Mouse (Mus musculus) intestine, postnatal 0 days (tissue): Measurements from ENCODE around the gene Gm49384. TPM values are rescaled to one million over a fixed set of nuclear protein-coding genes. Genes with fewer than 3 reads are reported as not detected.

Source experiments
- ATAC-seq: fragments of 200-750 bp; cut with Nextera tagmentation; 2 replicates; pipeline ENCODE4 v1.8.0; 2017; ENCODE audit warnings: mild to moderate bottlenecking, moderate TSS enrichment, moderate library complexity
- H3K27ac ChIP-seq: fragments of 300-500 bp; sonication (generic); 2 replicates; pipeline ENCODE4 v1.5.1; 2014; ENCODE audit warnings: mild to moderate bottlenecking, low read depth, low read length, moderate library complexity
- H3K27me3 ChIP-seq: fragments of 300-500 bp; sonication (generic); replicated peaks from 2 replicates; pipeline ENCODE4 v1.6.1; 2014; ENCODE audit warnings: low read length, mixed read lengths; ENCODE audit not compliant: control insufficient read depth, insufficient read depth
- H3K36me3 ChIP-seq: fragments of 300-500 bp; sonication (generic); 2 replicates; pipeline ENCODE4 v1.6.1; 2014; ENCODE audit warnings: mild to moderate bottlenecking, moderate library complexity; ENCODE audit not compliant: control insufficient read depth, insufficient read depth
- H3K4me1 ChIP-seq: fragments of 300-500 bp; sonication (generic); replicated peaks from 2 replicates; pipeline ENCODE4 v1.6.1; 2014; ENCODE audit warnings: antibody characterized with exemption, low read length, mixed read lengths; ENCODE audit not compliant: control insufficient read depth, insufficient read depth
- H3K4me2 ChIP-seq: fragments of 300-500 bp; sonication (generic); replicated peaks from 2 replicates; pipeline ENCODE4 v1.6.1; 2014; ENCODE audit warnings: low read depth, mild to moderate bottlenecking, moderate library complexity
- H3K4me3 ChIP-seq: fragments of 300-500 bp; sonication (generic); 2 replicates; pipeline ENCODE4 v1.5.1; 2014; ENCODE audit warnings: low read depth, low read length
- H3K9ac ChIP-seq: fragments of 300-500 bp; sonication (generic); 2 replicates; pipeline ENCODE4 v1.6.1; 2014; ENCODE audit warnings: mild to moderate bottlenecking, low read depth, low read length
- H3K9me3 ChIP-seq: fragments of 300-500 bp; sonication (generic); 2 replicates; pipeline ENCODE4 v1.6.1; 2016; ENCODE audit warnings: mixed run types; ENCODE audit not compliant: control insufficient read depth
- CTCF ChIP-seq: sonication (generic); IDR thresholded peaks from 2 replicates; pipeline ENCODE4 v1.5.1; 2016; ENCODE audit warnings: low read depth, mild to moderate bottlenecking, control low read depth, antibody characterized with exemption, moderate library complexity
- WGBS: fragments of 180-500 bp; shearing (Covaris S2); extraction: QIAGEN DNeasy Blood & Tissue Kit; methylation state at CpG from one replicate; pipeline ENCODE4 v1.1.7; 2014; 5-methylcytosine and 5-hydroxymethylcytosine counted together
- polyA plus RNA-seq: library from polyadenylated mRNA; unstranded; fragments of >200 nt; fragmentation: Nextera tagmentation; extraction: Ambion mirVana; gene quantifications from 2 replicates; pipeline ENCODE4 v1.2.1, GENCODE M21; 2015

Gene Gm49384
- polyA plus RNA-seq, 1 experiment from 2014 or later, result 9.1 TPM

DNA sequence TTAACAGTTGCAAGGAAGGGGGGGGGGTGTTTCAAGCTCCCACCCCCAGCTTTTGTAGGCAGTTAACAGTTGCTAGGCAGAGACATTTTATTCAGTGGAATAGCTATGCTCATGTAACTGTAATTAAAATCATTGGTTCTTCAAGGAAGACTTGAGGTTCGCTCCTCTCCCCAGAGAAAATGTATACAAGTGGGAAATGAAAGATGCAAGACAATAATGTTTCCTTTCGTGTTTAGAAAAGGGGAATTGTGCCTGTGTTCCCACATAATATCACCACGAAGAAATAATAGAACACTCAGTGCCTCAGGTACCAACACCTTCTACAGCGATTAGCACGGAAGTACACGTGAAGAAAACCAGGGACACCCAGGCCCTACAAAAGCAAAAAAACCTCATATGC lies 36.8 kb upstream of the Gm49384 start, which contains the start of gene Klhdc1:
Gene Klhdc1, plus strand, starts transcription at position 301 of the 400 bp plus-strand sequence.
- Histone ChIP-seq H3K4me2 (peak within 1 kb of the TSS; percentile 92), H3K9me3 (no peaks in the 10 kb centered on the region), H3K9ac (peak within 1 kb of the TSS; percentile 77), H3K27me3 (no peaks in the 10 kb centered on the region), H3K36me3 (no peaks in the 10 kb centered on the region), H3K27ac (peak within 1 kb of the TSS; percentile 37), H3K4me3 (peak within 1 kb of the TSS; percentile 76), H3K4me1 (no peaks in the 10 kb centered on the region)
- WGBS, result 75% methylated on average over 6 of the region's 6 CpGs
- no peak for ATAC-seq
- no peak for TF ChIP-seq CTCF

DNA sequence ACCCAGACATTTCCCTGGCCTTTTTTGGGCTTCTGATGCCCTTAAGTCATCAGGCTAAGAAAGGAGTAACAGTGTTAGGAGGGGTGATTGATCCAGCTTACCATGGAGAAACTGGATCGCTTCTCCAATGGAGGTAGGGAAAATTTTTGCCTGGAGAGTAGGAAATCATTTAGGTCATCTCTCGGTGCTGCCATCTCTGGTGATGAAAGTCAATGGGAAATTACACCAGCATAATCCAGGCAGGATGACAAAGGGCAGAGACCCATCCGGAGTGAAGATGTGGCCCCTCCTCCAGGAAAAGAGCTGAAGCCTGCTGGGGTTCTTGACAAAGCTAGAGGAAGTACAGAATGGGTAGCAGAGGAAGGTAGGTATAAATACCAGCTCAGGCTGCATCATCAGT lies 34.2 kb upstream of the Gm49384 start:
- H3K4me1 ChIP-seq, result no peaks in the 10 kb centered on the region
- H3K4me3 ChIP-seq, result no peak overlapping the region
- TF ChIP-seq CTCF, result peak; percentile 30
- no peaks in the 10 kb centered on the region for H3K9me3 ChIP-seq
- no peaks in the 10 kb centered on the region for H3K27me3 ChIP-seq
- no peak overlapping the region for H3K27ac ChIP-seq
- H3K4me2 ChIP-seq, result no peak overlapping the region
- no peaks in the 10 kb centered on the region for H3K36me3 ChIP-seq
- ATAC-seq, result no peak
- 35% methylated on average over 3 of the region's 3 CpGs for WGBS
- no peak overlapping the region for H3K9ac ChIP-seq

DNA sequence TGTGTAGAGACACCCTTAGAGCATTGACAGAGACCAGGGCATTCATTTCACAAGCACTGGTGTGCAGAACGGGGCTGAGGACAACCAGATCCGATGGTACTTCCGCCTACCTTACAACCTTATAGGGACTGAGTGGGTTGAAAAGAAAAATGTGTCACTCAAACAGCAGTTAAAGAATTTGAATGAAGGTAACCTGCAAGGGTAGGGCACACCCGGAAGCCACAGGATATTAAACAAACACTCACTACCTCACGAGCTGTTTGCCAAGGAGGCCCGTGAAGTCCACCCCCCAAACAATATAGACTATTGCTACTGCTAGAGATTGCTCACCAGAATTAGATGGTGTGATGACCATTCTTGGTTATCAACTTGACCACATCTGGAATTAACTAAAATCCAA lies 31.7 kb upstream of the Gm49384 start:
- 64% methylated on average over 6 of the region's 6 CpGs for WGBS
- no peaks in the 10 kb centered on the region for H3K4me1 ChIP-seq
- H3K27me3 ChIP-seq, result no peaks in the 10 kb centered on the region
- no peak overlapping the region for H3K4me2 ChIP-seq
- no peak overlapping the region for H3K27ac ChIP-seq
- ATAC-seq, result no peak
- no peak for TF ChIP-seq CTCF
- H3K36me3 ChIP-seq, result no peaks in the 10 kb centered on the region
- H3K9ac ChIP-seq, result no peak overlapping the region
- H3K4me3 ChIP-seq, result no peak overlapping the region
- no peaks in the 10 kb centered on the region for H3K9me3 ChIP-seq

- Histone ChIP-seq H3K27ac (no peak overlapping the region), H3K27me3 (no peaks in the 10 kb centered on the region), H3K9ac (no peak overlapping the region), H3K36me3 (no peaks in the 10 kb centered on the region; the same call in 1 of the 2 replicates), H3K4me1 (no peaks in the 10 kb centered on the region), H3K4me3 (no peak overlapping the region), H3K9me3 (no peaks in the 10 kb centered on the region), H3K4me2 (no peak overlapping the region)
- TF ChIP-seq CTCF, result peak; percentile 52
- WGBS, result 64% methylated on average over 2 of the region's 2 CpGs
- ATAC-seq, result no peak
Measured at GRCm38 (mm10) chr12:69229251-69229650, 25.2 kb upstream of the Gm49384 start.

- H3K27me3 ChIP-seq, result no peaks in the 10 kb centered on the region
- peak within 1 kb of the TSS; percentile 58 for H3K9ac ChIP-seq
- peak within 1 kb of the TSS; percentile 86 for H3K4me3 ChIP-seq
- peak within 1 kb of the TSS; percentile 77; the same call in 1 of the 2 replicates for H3K27ac ChIP-seq
- TF ChIP-seq CTCF, result no peak
- no peaks in the 10 kb centered on the region; the same call in 1 of the 2 replicates for H3K36me3 ChIP-seq
- no peaks in the 10 kb centered on the region for H3K9me3 ChIP-seq
- peak; percentile 92 for ATAC-seq
- no peaks in the 10 kb centered on the region for H3K4me1 ChIP-seq
- under 1% methylated on average over 37 of the region's 37 CpGs for WGBS
- peak within 1 kb of the TSS; percentile 71 for H3K4me2 ChIP-seq
Measured at GRCm38 (mm10) chr12:69227776-69228466, 23.9 kb upstream of the Gm49384 start, which contains the start of gene Pole2. Pole2 (minus strand) TSS chr12:69228195.

GRCm38 (mm10) chr12:69220613-69221277 lies 16.7 kb upstream of the Gm49384 start:
- 85% methylated on average over 19 of the region's 19 CpGs for WGBS
- H3K4me3 ChIP-seq, result no peak overlapping the region
- no peaks in the 10 kb centered on the region for H3K27me3 ChIP-seq
- H3K9me3 ChIP-seq, result no peaks in the 10 kb centered on the region
- H3K27ac ChIP-seq, result no peak overlapping the region
- no peak overlapping the region for H3K9ac ChIP-seq
- ATAC-seq, result peak; percentile 45; the same call in 1 of the 2 replicates
- no peaks in the 10 kb centered on the region for H3K4me1 ChIP-seq
- H3K36me3 ChIP-seq, result peaks cover 30% of the 10 kb centered on the region; the same call in 1 of the 2 replicates
- H3K4me2 ChIP-seq, result no peak overlapping the region
- no peak for TF ChIP-seq CTCF
